Mouse (Mus musculus) small intestine, adult 2 months (tissue): ENCODE results near the gene Asf1b. TPM values are rescaled to one million over a fixed set of nuclear protein-coding genes. Genes with fewer than 3 reads are reported as not detected.
"Not testable (repeated sequence)": the region's sequence is repeated elsewhere in the genome, so short reads cannot be mapped to it uniquely, and the experiment has no call there.

Source experiments
- H3K27ac ChIP-seq: fragments of 200-500 bp; 2 replicates; pipeline ENCODE4 v1.5.1; 2012; ENCODE audit warnings: low read depth, low read length, control low read depth, inconsistent platforms; ENCODE audit not compliant: insufficient read depth
- H3K27me3 ChIP-seq: fragments of 200-500 bp; 2 replicates; pipeline ENCODE4 v1.6.1; 2012; ENCODE audit warnings: mild to moderate bottlenecking, moderate library complexity, low read length, inconsistent platforms; ENCODE audit not compliant: control insufficient read depth, insufficient read depth
- H3K36me3 ChIP-seq: fragments of 200-500 bp; 2 replicates; pipeline ENCODE4 v1.6.1; 2012; ENCODE audit warnings: mild to moderate bottlenecking, low read length, control low read depth, inconsistent platforms; ENCODE audit not compliant: control insufficient read depth, insufficient read depth
- H3K4me1 ChIP-seq: fragments of 200-500 bp; 2 replicates; pipeline ENCODE4 v1.6.1; 2012; ENCODE audit warnings: low read length, inconsistent platforms, mixed read lengths; ENCODE audit not compliant: control insufficient read depth, insufficient read depth, insufficient read length
- H3K4me3 ChIP-seq: fragments of 200-500 bp; 2 replicates; pipeline ENCODE4 v1.5.1; 2012; ENCODE audit warnings: low read depth, mild to moderate bottlenecking, control low read depth, inconsistent platforms, low read length, moderate library complexity
- CTCF ChIP-seq: fragments of 200-500 bp; IDR thresholded peaks from 2 replicates; pipeline ENCODE4 v1.5.1; 2012; ENCODE audit warnings: low read depth, mild to moderate bottlenecking, control low read depth, inconsistent platforms, low read length, moderate library complexity, mixed read lengths; ENCODE audit not compliant: insufficient replicate concordance, insufficient read length; ENCODE audit errors: extremely low read depth
- POLR2A ChIP-seq: fragments of 200-500 bp; IDR thresholded peaks from 2 replicates; pipeline ENCODE4 v1.6.1; 2012; ENCODE audit warnings: low read depth, mild to moderate bottlenecking, control low read depth, inconsistent platforms, low read length, moderate library complexity
- WGBS: fragments of 180-500 bp; shearing (Covaris S2); methylation state at CpG from one replicate; pipeline ENCODE4 v1.1.7; 2018; 5-methylcytosine and 5-hydroxymethylcytosine counted together
- polyA plus RNA-seq: library from polyadenylated mRNA; depleted of rRNA; stranded (reverse); fragments of >200 nt; gene quantifications from 2 replicates; pipeline ENCODE4 v1.2.3, GENCODE M21; 2012

Gene Asf1b
- polyA plus RNA-seq, 1 experiment: 22.1 TPM

DNA sequence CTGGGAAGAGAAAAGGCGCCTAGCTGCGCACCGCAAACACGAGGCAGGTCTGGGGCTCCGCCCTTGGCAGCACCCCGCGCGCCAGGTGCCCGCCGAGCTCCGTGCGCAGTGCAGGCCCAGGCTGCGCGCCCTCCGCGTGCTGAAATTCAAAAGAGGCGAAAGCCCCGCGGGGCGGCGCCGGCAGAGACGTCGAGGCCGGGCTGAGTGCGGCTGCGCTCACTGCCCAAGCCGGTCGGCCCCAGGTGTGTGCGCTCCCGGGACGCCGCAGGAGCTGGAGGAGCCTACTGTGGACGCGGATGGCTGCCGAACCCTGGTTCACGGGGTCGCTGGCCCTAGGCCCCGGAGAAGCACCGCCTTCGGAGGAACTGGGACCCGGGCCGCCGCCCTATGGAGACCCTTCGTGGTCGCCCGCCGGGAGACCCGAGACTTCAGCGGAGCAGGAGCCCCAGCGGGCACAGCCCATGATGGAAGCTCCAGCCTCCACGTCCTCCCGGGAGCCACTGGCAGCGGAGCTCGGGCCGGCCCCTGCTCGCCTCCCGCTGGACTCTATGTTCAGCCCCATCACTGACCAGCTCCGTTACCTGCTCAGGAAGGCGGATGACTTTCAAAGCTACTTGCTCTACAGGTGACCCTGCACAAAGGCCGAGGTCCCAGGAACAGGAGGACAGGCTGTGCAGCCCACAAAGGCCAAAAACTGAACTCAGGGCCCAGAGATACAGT lies 46.1 kb downstream of the Asf1b start, which contains the start of gene 1700067K01Rik:
TSS of gene 1700067K01Rik (plus strand) at position 222 of the 720 bp plus-strand sequence.
- no peaks in the 10 kb centered on the region for H3K27me3 ChIP-seq

DNA sequence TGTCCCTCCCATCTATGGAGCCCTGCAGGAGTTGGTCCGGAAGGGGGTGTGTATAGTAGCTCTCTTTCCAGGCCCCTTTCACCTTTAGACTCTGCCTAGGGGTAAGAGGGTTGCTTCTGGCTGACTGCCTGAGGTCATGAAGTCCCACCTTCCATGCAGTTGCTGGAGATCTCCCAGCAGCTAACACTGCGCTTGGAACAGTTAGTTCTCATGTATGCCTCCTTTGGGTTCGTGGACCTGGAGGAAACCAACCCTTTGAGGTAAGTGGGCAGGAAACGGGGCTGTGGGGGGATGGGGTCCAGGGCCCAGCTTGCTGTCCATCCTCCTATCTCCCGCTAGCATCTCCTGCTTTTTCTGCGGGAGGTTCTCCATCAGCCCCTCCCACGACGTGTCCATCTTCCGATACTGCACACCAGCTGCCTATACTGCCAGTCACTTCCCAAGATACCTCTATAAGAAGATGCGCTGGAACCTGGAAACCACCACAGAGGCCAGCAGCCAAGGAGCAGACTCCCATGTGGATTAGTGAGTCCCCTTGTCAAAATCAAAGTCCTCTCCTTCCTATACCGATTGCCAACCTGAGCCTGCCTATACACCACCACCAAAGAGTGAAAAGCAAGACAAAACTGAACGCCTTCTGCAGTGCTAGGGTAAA lies 47.8 kb downstream of the Asf1b start:
- TF ChIP-seq POLR2A (no peak), CTCF (no peak)
- Histone ChIP-seq H3K36me3 (peaks cover 4% of the 10 kb centered on the region), H3K27me3 (no peaks in the 10 kb centered on the region), H3K4me3 (no peak overlapping the region; the same call in 1 of the 2 replicates), H3K4me1 (peaks cover 12% of the 10 kb centered on the region), H3K27ac (no peak overlapping the region)
- 74% methylated on average over 12 of the region's 12 CpGs for WGBS

More for the DNA sequence above, 46.1 kb downstream of the Asf1b start, which contains the start of gene 1700067K01Rik:
- Histone ChIP-seq H3K4me1 (peaks cover 12% of the 10 kb centered on the region), H3K27ac (no peak within 1 kb of the TSS), H3K4me3 (no peak within 1 kb of the TSS), H3K36me3 (peaks cover 4% of the 10 kb centered on the region)
- TF ChIP-seq CTCF: no peak
- TF ChIP-seq POLR2A: no peak
- WGBS: 87% methylated on average over 61 of the region's 61 CpGs

- peak overlapping the region; percentile 42 for H3K27ac ChIP-seq
- WGBS: 67% methylated on average over 6 of the region's 6 CpGs
- peaks cover 4% of the 10 kb centered on the region for H3K36me3 ChIP-seq
- H3K4me1 ChIP-seq: peaks cover 12% of the 10 kb centered on the region
- no peaks in the 10 kb centered on the region for H3K27me3 ChIP-seq
- TF ChIP-seq POLR2A (no peak), CTCF (no peak)
- H3K4me3 ChIP-seq: peak overlapping the region; percentile 23; the same call in 1 of the 2 replicates
These were observed 48.4 kb downstream of the Asf1b start for GRCm38 (mm10) chr8:84003612-84004246.

GRCm38 (mm10) chr8:84004533-84005201 lies 49.4 kb downstream of the Asf1b start:
- Histone ChIP-seq H3K27me3 (no peaks in the 10 kb centered on the region), H3K4me1 (peaks cover 5% of the 10 kb centered on the region; the same call in 1 of the 2 replicates), H3K27ac (peak overlapping the region; percentile 48), H3K4me3 (peak overlapping the region; percentile 77), H3K36me3 (peaks cover 4% of the 10 kb centered on the region)
- TF ChIP-seq CTCF (no peak), POLR2A (peak; percentile 68; the same call in 1 of the 2 replicates)
- under 1% methylated on average over 30 of the region's 30 CpGs for WGBS

DNA sequence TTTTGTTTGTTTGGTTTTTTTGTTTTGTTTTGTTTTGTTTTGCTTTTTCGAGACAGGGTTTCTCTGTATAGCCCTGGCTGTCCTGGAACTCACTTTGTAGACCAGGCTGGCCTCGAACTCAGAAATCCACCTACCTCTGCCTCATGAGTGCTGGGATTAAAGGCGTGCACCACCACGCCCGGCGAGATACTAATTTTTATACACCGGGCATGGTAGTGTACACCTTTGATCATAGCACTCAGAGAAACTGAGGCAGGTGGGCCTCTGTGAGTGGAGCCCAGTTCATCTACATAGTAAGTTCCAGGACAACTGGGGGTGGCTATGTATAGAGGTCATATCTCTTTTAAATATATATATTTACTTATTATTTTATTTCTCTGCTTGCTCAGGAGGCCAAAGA lies 50.2 kb downstream of the Asf1b start:
- 87% methylated on average over 7 of the region's 7 CpGs for WGBS

GRCm38 (mm10) chr8:84008362-84008761 lies 53.1 kb downstream of the Asf1b start:
- WGBS: 57% methylated on average over 7 of the region's 7 CpGs
- H3K36me3 ChIP-seq: no peaks in the 10 kb centered on the region
- H3K27me3 ChIP-seq: peaks cover 25% of the 10 kb centered on the region
- no peak overlapping the region for H3K27ac ChIP-seq
- H3K4me3 ChIP-seq: no peak overlapping the region
- H3K4me1 ChIP-seq: peaks cover 12% of the 10 kb centered on the region
- TF ChIP-seq CTCF (no peak), POLR2A (no peak)

More for the DNA sequence above, 50.2 kb downstream of the Asf1b start:
- H3K27ac ChIP-seq, H3K4me1 ChIP-seq, H3K4me3 ChIP-seq, H3K27me3 ChIP-seq, H3K36me3 ChIP-seq: not testable (repeated sequence)
